Mouse (Mus musculus) lung, embryonic 15.5 days (tissue): ENCODE data around the gene Dtx2. TPM values are rescaled to one million over a fixed set of nuclear protein-coding genes. Genes with fewer than 3 reads are reported as not detected.
A peak's percentile ranks its signal among the peaks of the same experiment; 100 is the strongest.

ENCODE experiments used
- ATAC-seq: fragments of 200-750 bp; cut with Nextera tagmentation; 2 replicates; pipeline ENCODE4 v1.8.0; 2017; ENCODE audit warnings: moderate number of reproducible peaks, borderline replicate concordance; ENCODE audit not compliant: low FRiP score, low TSS enrichment; ENCODE audit errors: extremely low read depth
- H3K27ac ChIP-seq: fragments of 300-500 bp; sonication (generic); 2 replicates; pipeline ENCODE4 v1.5.1; 2015; ENCODE audit warnings: moderate library complexity, mild to moderate bottlenecking, inconsistent platforms
- H3K27me3 ChIP-seq: fragments of 300-500 bp; sonication (generic); 2 replicates; pipeline ENCODE4 v1.6.1; 2015; ENCODE audit warnings: inconsistent platforms
- H3K36me3 ChIP-seq: fragments of 300-500 bp; sonication (generic); 2 replicates; pipeline ENCODE4 v1.6.1; 2015; ENCODE audit warnings: inconsistent platforms
- H3K4me1 ChIP-seq: fragments of 300-500 bp; sonication (generic); 2 replicates; pipeline ENCODE4 v1.6.1; 2015; ENCODE audit warnings: inconsistent platforms
- H3K4me2 ChIP-seq: fragments of 300-500 bp; sonication (generic); 2 replicates; pipeline ENCODE4 v1.6.1; 2015; ENCODE audit warnings: inconsistent platforms, mild to moderate bottlenecking, moderate library complexity
- H3K4me3 ChIP-seq: fragments of 300-500 bp; sonication (generic); 2 replicates; pipeline ENCODE4 v1.5.1; 2015; ENCODE audit warnings: mild to moderate bottlenecking, inconsistent platforms
- H3K9ac ChIP-seq: fragments of 300-500 bp; sonication (generic); 2 replicates; pipeline ENCODE4 v1.6.1; 2015; ENCODE audit warnings: inconsistent platforms
- H3K9me3 ChIP-seq: fragments of 300-500 bp; sonication (generic); 2 replicates; pipeline ENCODE4 v1.6.1; 2016; ENCODE audit warnings: inconsistent platforms
- WGBS: fragments of 180-500 bp; shearing (Covaris S2); methylation state at CpG from one replicate; pipeline ENCODE4 v1.1.7; 2015; 5-methylcytosine and 5-hydroxymethylcytosine counted together
- polyA plus RNA-seq: library from polyadenylated mRNA; unstranded; fragments of >200 nt; fragmentation: Nextera tagmentation; extraction: Ambion mirVana; gene quantifications from 2 replicates; pipeline ENCODE4 v1.2.1, GENCODE M21; 2015

Dtx2 gene
- polyA plus RNA-seq = 23.8 TPM in 2 replicates

DNA sequence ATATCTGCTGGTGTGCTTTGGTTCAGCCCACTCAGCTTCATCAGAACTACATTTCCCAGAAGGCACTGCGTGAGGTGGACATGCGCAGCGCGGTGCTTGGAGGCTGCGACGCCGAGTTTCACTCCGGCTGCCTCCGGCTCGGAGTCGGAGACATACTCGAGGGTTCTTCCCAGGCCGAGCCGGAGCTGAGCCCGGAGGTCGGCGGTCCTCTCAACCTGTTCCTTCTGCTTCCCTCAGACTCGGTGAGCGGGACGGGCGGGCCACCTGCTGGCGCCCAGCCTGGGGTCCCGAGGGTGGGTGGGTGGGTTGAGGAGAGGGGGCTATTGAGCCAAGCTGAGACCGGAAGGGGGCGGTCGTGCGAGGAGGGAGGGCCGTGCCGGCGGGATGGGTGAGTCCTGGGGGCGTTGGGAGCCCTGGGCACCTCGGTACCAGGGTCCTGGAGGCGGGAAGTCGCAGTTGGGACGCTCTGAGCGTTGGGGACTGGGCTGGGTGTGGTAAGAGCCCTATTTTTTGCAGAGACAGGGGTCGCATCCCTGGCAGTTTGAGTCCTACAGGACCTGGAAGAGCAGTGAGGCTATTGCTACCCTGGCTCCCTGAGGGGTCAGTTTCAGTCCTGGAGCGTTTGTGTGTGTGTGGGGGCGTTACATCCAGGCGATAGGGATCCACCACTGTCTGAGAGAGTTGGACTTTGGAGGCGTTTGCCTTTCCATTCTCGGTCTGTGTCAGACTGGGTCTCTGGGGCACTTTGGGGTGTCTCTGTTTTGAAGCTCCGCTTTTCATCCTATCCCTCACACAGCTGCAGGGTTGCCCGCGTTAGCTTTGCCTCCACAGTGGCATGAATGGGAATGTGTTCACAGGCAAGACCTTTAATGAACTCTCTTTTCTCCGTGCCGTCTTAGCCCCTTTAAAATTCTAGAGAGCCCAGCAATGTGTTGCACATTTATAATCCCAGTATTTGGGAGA, at the start of gene Dtx2:
Gene Dtx2 (plus strand): TSS at position 76 of the 963 bp plus-strand sequence.
- Histone ChIP-seq H3K4me3 (peak within 1 kb of the TSS; percentile 83), H3K27me3 (no peaks in the 10 kb centered on the region), H3K4me1 (peaks cover 7% of the 10 kb centered on the region), H3K9me3 (no peaks in the 10 kb centered on the region), H3K27ac (peak within 1 kb of the TSS; percentile 82), H3K4me2 (peak within 1 kb of the TSS; percentile 81), H3K9ac (peak within 1 kb of the TSS; percentile 84), H3K36me3 (peaks cover 34% of the 10 kb centered on the region)
- ATAC-seq = peak; percentile 95
- WGBS = 1% methylated on average over 47 of the region's 47 CpGs

- peak; percentile 76 for ATAC-seq
- no peak overlapping the region for H3K4me3 ChIP-seq
- no peaks in the 10 kb centered on the region for H3K9me3 ChIP-seq
- peak overlapping the region; percentile 29 for H3K4me2 ChIP-seq
- peaks cover 11% of the 10 kb centered on the region for H3K4me1 ChIP-seq
- no peaks in the 10 kb centered on the region for H3K36me3 ChIP-seq
- 44% methylated on average over 10 of the region's 10 CpGs for WGBS
- no peaks in the 10 kb centered on the region for H3K27me3 ChIP-seq
- 0 out of 2 replicates have a peak overlapping the region, but pooled peaks have one; percentile 19 for H3K27ac ChIP-seq
- no peak overlapping the region for H3K9ac ChIP-seq
These were observed 48.6 kb upstream of the Dtx2 start for GRCm38 (mm10) chr5:135945916-135946408.

DNA sequence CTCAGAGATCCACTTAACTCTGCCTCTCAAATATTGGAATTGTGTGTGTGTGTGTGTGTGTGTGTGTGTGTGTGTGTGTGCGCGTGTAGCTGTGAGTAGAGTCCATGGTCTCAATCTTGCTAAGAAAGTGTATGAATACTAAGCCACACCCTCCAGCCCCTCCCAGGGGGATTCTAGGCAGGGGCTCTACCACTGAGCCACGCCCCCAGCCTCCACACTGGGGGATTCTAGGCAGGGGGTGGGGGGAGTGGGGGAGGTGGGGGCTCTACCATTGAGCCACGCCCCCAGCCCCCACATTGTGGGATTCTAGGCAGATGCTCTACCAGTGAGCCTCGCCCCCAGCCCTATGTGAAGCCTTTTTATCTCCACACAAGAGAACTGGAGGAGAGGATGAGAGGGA, 48.0 kb upstream of the Dtx2 start:
- ATAC-seq = peak; percentile 25; the same call in 1 of the 2 replicates
- Histone ChIP-seq H3K9ac (no peak overlapping the region), H3K9me3 (no peaks in the 10 kb centered on the region), H3K27ac (0 out of 2 replicates have a peak overlapping the region, but pooled peaks have one; percentile 19), H3K4me1 (peaks cover 11% of the 10 kb centered on the region), H3K4me3 (no peak overlapping the region), H3K36me3 (no peaks in the 10 kb centered on the region), H3K4me2 (peak overlapping the region; percentile 29; the same call in 1 of the 2 replicates), H3K27me3 (no peaks in the 10 kb centered on the region)
- 60% methylated on average over 5 of the region's 5 CpGs for WGBS

DNA sequence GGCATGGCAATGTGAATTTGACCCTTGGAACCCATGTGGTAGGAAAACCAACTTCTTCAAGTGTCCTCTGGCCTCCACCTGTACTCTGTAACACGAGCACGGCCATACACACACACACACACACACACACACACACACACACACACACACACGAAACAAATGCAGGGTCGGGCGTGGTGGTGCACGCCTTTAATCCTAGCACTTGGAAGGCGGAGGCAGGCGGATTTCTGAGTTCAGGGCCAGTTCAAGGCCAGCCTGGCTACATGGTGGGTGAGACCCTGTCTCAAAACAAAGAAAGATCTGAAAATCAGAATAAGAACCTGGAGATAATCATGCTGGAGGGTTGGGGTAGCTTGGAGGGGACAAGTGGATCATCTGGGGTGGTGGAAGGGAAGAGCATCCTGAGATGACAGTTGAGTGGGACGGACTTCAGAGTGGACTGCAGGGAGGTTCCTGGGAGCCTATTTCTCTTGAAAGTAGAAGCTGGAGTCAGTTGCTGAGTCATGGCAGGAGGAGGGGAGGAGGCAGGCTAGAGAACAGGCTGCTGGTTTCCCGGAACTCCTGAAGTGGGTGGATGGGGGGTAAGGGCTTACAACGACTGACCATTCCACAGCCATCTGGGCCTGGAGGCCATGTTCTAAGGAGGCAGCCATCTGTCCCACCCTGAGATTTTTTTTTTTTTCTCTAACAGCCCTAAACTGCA, 43.7 kb upstream of the Dtx2 start:
- no peaks in the 10 kb centered on the region for H3K36me3 ChIP-seq
- no peak overlapping the region for H3K4me3 ChIP-seq
- no peak for ATAC-seq
- H3K9me3 ChIP-seq = no peaks in the 10 kb centered on the region
- H3K27me3 ChIP-seq = no peaks in the 10 kb centered on the region
- H3K4me1 ChIP-seq = peaks cover 8% of the 10 kb centered on the region
- H3K27ac ChIP-seq = no peak overlapping the region
- no peak overlapping the region for H3K4me2 ChIP-seq
- 72% methylated on average over 11 of the region's 11 CpGs for WGBS
- H3K9ac ChIP-seq = no peak overlapping the region

GRCm38 (mm10) chr5:135951660-135952059, 42.9 kb upstream of the Dtx2 start:
- H3K9ac ChIP-seq = no peak overlapping the region
- 82% methylated on average over 2 of the region's 2 CpGs for WGBS

GRCm38 (mm10) chr5:135952830-135953229, 41.8 kb upstream of the Dtx2 start:
- Histone ChIP-seq H3K9ac (no peak overlapping the region), H3K4me2 (no peak overlapping the region), H3K4me3 (no peak overlapping the region), H3K36me3 (no peaks in the 10 kb centered on the region), H3K27ac (no peak overlapping the region), H3K4me1 (peaks cover 8% of the 10 kb centered on the region), H3K9me3 (no peaks in the 10 kb centered on the region), H3K27me3 (no peaks in the 10 kb centered on the region)
- 80% methylated on average over 2 of the region's 2 CpGs for WGBS
- ATAC-seq = no peak

More at GRCm38 (mm10) chr5:135951660-135952059, 42.9 kb upstream of the Dtx2 start:
- H3K27me3 ChIP-seq = no peaks in the 10 kb centered on the region
- H3K36me3 ChIP-seq = no peaks in the 10 kb centered on the region
- H3K4me3 ChIP-seq = no peak overlapping the region
- H3K27ac ChIP-seq = no peak overlapping the region
- no peak overlapping the region for H3K4me2 ChIP-seq
- peaks cover 1% of the 10 kb centered on the region for H3K4me1 ChIP-seq
- ATAC-seq = no peak
- no peaks in the 10 kb centered on the region for H3K9me3 ChIP-seq

DNA sequence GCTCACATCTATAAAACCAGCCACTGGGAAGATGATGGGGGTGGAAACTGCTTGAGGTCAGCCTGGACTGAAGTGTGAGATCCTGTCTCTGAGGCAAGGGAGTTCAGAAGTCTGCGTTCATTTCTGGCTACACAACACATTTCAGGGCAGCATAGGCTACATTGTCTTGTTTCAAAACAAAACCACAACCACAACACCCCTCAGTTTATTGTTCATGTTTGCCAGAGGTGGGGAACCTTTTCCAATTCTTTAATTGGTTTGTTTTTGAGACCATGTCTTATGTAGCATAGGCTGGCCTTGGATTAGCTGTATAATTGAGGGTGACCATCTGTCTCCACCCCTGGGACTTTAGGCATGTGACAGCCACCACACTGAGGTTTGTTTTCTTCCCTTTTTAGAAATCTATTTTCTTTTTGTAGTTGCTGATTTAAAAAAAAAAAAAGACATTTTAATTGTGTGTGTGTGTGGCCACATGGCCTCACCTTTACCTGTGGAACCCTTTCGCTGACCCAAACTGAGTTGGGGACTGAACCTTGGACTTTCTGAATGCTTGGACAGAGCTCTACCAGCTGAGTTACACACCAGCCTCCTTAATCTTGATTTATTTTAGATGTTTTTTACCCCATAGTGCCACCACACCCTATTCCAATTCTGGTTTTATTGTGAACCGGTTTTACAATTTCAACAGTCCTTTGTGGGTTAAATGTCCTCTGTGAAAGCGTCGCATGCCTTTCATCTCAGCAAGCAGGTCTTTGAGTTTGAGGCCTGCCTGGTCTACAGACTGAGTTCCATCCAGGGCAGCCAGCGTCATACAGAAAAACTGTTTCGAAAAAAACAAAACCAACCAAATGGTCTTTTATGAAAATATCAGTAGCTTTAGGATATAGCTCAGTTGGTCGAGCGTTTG, 38.0 kb upstream of the Dtx2 start:
- H3K27me3 ChIP-seq = no peaks in the 10 kb centered on the region
- H3K9me3 ChIP-seq = no peaks in the 10 kb centered on the region
- 84% methylated on average over 9 of the region's 9 CpGs for WGBS
- 0 out of 2 replicates have a peak overlapping the region, but pooled peaks have one; percentile 21 for H3K9ac ChIP-seq
- peak overlapping the region; percentile 55 for H3K4me2 ChIP-seq
- H3K4me3 ChIP-seq = peak overlapping the region; percentile 36
- no peaks in the 10 kb centered on the region for H3K36me3 ChIP-seq
- ATAC-seq = no peak
- peaks cover 10% of the 10 kb centered on the region for H3K4me1 ChIP-seq
- H3K27ac ChIP-seq = peak overlapping the region; percentile 94

GRCm38 (mm10) chr5:135957207-135957974, 37.2 kb upstream of the Dtx2 start:
- peak overlapping the region; percentile 55 for H3K4me2 ChIP-seq
- peak overlapping the region; percentile 36 for H3K4me3 ChIP-seq
- H3K9me3 ChIP-seq = no peaks in the 10 kb centered on the region
- WGBS = 9% methylated on average over 28 of the region's 28 CpGs
- H3K4me1 ChIP-seq = peaks cover 14% of the 10 kb centered on the region
- H3K27ac ChIP-seq = peak overlapping the region; percentile 94
- H3K9ac ChIP-seq = peak overlapping the region; percentile 33
- H3K36me3 ChIP-seq = no peaks in the 10 kb centered on the region
- no peaks in the 10 kb centered on the region for H3K27me3 ChIP-seq
- ATAC-seq = peak; percentile 89

- peak overlapping the region; percentile 55; the same call in 1 of the 2 replicates for H3K4me2 ChIP-seq
These were observed 36.2 kb upstream of the Dtx2 start for GRCm38 (mm10) chr5:135958367-135958766.

DNA sequence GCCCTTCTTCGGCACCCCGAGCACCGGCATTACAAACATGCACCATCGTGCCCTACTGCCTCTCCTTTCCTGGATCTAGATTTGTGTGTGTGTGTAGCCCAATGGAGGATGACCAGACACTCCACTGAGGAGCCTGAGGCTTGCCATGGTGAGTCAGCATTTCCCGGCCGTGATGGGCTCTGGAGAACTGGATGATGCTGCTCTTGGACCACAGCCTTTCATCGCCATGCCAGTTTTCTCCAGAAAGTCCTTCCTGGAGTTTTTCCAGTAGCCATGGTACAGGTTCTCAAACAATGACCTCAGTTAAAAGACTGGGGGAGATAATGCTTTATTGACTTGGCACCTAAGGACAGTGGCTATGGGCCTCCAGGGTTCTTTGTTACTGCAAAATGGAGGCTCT, 34.7 kb upstream of the Dtx2 start:
- peaks cover 19% of the 10 kb centered on the region for H3K4me1 ChIP-seq
- H3K9ac ChIP-seq = no peak overlapping the region
- H3K27me3 ChIP-seq = no peaks in the 10 kb centered on the region
- no peaks in the 10 kb centered on the region for H3K9me3 ChIP-seq
- WGBS = 89% methylated on average over 7 of the region's 7 CpGs
- H3K27ac ChIP-seq = no peak overlapping the region
- no peak overlapping the region for H3K4me2 ChIP-seq
- ATAC-seq = no peak
- no peaks in the 10 kb centered on the region for H3K36me3 ChIP-seq
- no peak overlapping the region for H3K4me3 ChIP-seq

More at GRCm38 (mm10) chr5:135958367-135958766, 36.2 kb upstream of the Dtx2 start:
- 92% methylated on average over 4 of the region's 4 CpGs for WGBS
- H3K4me1 ChIP-seq = peaks cover 18% of the 10 kb centered on the region
- ATAC-seq = no peak
- H3K36me3 ChIP-seq = no peaks in the 10 kb centered on the region
- peak overlapping the region; percentile 89 for H3K27ac ChIP-seq
- H3K4me3 ChIP-seq = no peak overlapping the region
- no peak overlapping the region for H3K9ac ChIP-seq
- no peaks in the 10 kb centered on the region for H3K9me3 ChIP-seq
- no peaks in the 10 kb centered on the region for H3K27me3 ChIP-seq
